Mouse (Mus musculus) olfactory bulb, adult 2 months (tissue): ENCODE results near the gene Fkbpl.
A peak's percentile ranks its signal among the peaks of the same experiment; 100 is the strongest.

Experiments used
- CTCF ChIP-seq: fragments of 200-500 bp; IDR thresholded peaks from 2 replicates; pipeline ENCODE4 v1.5.1; 2012; ENCODE audit warnings: low read depth, mild to moderate bottlenecking, low read length, moderate library complexity; ENCODE audit not compliant: insufficient read depth
- POLR2A ChIP-seq: fragments of 200-500 bp; IDR thresholded peaks from 2 replicates; pipeline ENCODE4 v1.6.1; 2012; ENCODE audit warnings: mild to moderate bottlenecking, low read depth, low read length, moderate library complexity; ENCODE audit not compliant: insufficient read depth

DNA sequence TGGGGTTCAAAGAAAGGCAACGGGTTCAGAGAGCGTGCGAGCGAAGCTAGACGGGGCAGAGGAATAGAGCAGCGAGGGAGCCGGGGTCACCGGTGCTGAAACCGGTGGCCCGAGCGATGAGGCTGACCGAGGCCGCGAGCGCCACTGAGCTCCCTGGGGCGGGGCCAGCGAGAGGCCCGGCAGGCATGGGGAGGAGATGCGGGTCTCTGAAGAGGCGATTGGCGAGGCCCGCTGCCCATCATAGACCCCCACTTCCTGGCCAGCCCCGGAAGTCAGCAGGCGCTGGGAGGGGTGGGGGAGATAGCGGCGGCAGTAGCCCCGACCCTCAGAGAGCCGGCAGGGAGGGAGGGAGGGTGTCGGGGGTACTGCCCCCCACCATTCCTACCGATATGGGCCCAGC, 39.0 kb upstream of the Fkbpl start:
- no peak for TF ChIP-seq CTCF
- TF ChIP-seq POLR2A, result peak; percentile 95
